Mouse (Mus musculus) cortical plate, adult 2 months (tissue): ENCODE data around the gene Fbf1.

ENCODE experiments used
- CTCF ChIP-seq: fragments of 200-500 bp; IDR thresholded peaks from 2 replicates; pipeline ENCODE4 v1.5.1; 2011; ENCODE audit warnings: mild to moderate bottlenecking, control low read depth, low read length; ENCODE audit not compliant: insufficient read depth; ENCODE audit errors: extremely low read depth
- POLR2A ChIP-seq: fragments of 200-500 bp; IDR thresholded peaks from 2 replicates; pipeline ENCODE4 v1.6.1; 2011; ENCODE audit warnings: mild to moderate bottlenecking, low read length, control low read depth; ENCODE audit not compliant: insufficient read depth; ENCODE audit errors: extremely low read depth

- TF ChIP-seq CTCF (no peak), POLR2A (no peak)
Observed at GRCm38 (mm10) chr11:116163002-116163401, 5.0 kb downstream of the Fbf1 start.
